Mouse (Mus musculus): ENCODE data around the gene Akap3. TPM values are rescaled to one million over a fixed set of nuclear protein-coding genes. Genes with fewer than 3 reads are reported as not detected.

The Akap3 gene
- polyA plus RNA-seq (2012; rRNA removed) (0.04 and 0.05 TPM in 2 replicates), polyA plus RNA-seq (2014; fragmentation: Nextera tagmentation; extraction: Ambion mirVana) (not detected in 2 replicates)

DNA sequence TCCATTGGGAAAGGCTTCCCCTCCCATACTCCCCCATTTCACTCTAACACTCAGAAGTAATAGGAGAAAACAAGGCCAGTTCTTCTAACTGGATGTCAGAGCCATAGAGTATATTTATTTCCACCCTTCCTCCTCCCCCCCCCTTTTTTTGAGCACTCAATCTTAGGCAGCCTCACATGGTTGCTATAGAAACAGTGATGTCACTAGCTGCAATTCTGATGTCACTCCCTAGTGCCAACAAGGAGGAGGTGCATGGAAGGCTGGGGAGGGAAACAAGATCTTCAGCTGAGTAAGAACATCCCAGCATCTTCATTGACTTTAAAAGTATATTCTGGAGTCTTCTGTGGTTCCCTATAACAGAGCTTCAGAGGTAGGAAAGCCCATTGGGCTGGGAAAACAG, at the start of gene Akap3:
Akap3 (plus strand) TSS at position 218 of the 400 bp plus-strand sequence.
- no peak for ATAC-seq (ENCODE audit: low FRiP score, low read depth)
- Histone ChIP-seq H3K4me1 (ENCODE audit: control insufficient read depth, insufficient read depth, low read length) (peaks cover 9% of the 10 kb centered on the region), H3K36me3 (ENCODE audit: control insufficient read depth, insufficient read depth, low read length) (no peaks in the 10 kb centered on the region), H3K4me2 (replicated peaks; ENCODE audit: low read depth, low read length, severe bottlenecking) (no peak within 1 kb of the TSS), H3K4me3 (replicated peaks; ENCODE audit: low read length) (no peak within 1 kb of the TSS), H3K9ac (ENCODE audit: low read depth, low read length, severe bottlenecking) (no peak within 1 kb of the TSS), H3K9me3 (ENCODE audit: control insufficient read depth, low read length) (no peaks in the 10 kb centered on the region), H3K27ac (replicated peaks; ENCODE audit: low read depth, low read length) (no peak within 1 kb of the TSS), H3K27me3 (ENCODE audit: control insufficient read depth, insufficient read depth, low read length) (no peaks in the 10 kb centered on the region)
- no peak for DNase-seq (ENCODE audit: low spot score)
- TF ChIP-seq POLR2A (IDR thresholded peaks at IDR 0.05; ENCODE audit: borderline replicate concordance, extremely low read depth, insufficient read depth, insufficient read length): no peak

DNA sequence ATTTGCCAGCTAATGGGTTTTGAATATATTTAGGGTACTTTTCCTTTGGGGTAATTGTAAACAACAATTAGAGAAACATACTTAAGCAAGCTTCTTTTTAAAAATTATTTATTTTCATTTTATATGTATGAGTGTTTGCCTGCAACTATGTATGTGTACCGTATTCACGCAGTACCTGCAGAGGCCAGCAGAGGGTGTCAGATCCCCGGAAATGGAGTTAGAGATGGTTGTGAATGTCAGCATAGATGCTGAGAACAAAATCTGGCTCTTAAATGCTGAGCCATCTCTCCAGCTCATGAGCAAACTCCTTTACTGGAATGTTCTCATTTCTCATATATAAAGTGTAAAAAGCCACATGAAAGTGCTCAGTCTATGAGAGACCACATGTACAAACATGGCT, 46.1 kb upstream of the Akap3 start:
- WGBS: 86% methylated on average over 3 of the region's 3 CpGs
- Histone ChIP-seq H3K36me3 (ENCODE audit: control insufficient read depth, insufficient read depth, low read length) (no peaks in the 10 kb centered on the region), H3K4me3 (replicated peaks; ENCODE audit: low read length) (no peak overlapping the region), H3K9me3 (ENCODE audit: control insufficient read depth, low read length) (no peaks in the 10 kb centered on the region), H3K27me3 (ENCODE audit: control insufficient read depth, insufficient read depth, low read length) (no peaks in the 10 kb centered on the region), H3K4me2 (replicated peaks; ENCODE audit: low read depth, low read length, severe bottlenecking) (no peak overlapping the region), H3K9ac (ENCODE audit: low read depth, low read length, severe bottlenecking) (no peak overlapping the region), H3K27ac (replicated peaks; ENCODE audit: low read depth, low read length) (no peak overlapping the region), H3K4me1 (ENCODE audit: control insufficient read depth, insufficient read depth, low read length) (no peaks in the 10 kb centered on the region)
- DNase-seq (ENCODE audit: low spot score) (no peak), ATAC-seq (ENCODE audit: low FRiP score, low read depth) (no peak)
- no peak for TF ChIP-seq POLR2A (IDR thresholded peaks at IDR 0.05; ENCODE audit: borderline replicate concordance, extremely low read depth, insufficient read depth, insufficient read length)

DNA sequence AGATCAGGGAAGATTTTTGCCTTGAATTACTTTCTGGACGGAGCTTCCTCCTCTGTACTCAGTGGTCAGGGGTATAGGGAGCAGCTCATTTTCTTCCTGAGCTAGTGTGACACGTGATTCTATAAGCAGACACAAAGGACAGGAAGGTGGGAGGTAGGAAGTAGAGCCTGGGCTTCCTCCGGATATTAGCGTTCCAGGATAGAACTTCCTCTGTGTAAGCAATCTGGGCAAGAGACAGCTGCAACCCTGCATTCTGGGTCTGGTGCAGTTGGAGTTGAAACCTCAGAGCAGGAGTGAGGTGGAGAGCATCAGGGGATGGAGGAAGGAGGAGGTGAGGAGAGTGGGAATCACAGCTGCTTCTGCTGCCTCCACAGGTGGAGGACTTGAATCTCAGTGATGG, 44.8 kb upstream of the Akap3 start:
- H3K4me3 ChIP-seq (replicated peaks; ENCODE audit: low read length): no peak overlapping the region
- no peak overlapping the region for H3K4me2 ChIP-seq (replicated peaks; ENCODE audit: low read depth, low read length, severe bottlenecking)
- no peak for ATAC-seq (ENCODE audit: low FRiP score, low read depth)
- no peak overlapping the region for H3K27ac ChIP-seq (replicated peaks; ENCODE audit: low read depth, low read length)
- no peaks in the 10 kb centered on the region for H3K27me3 ChIP-seq (ENCODE audit: control insufficient read depth, insufficient read depth, low read length)
- H3K36me3 ChIP-seq (ENCODE audit: control insufficient read depth, insufficient read depth, low read length): no peaks in the 10 kb centered on the region
- no peak for DNase-seq (ENCODE audit: low spot score)
- TF ChIP-seq POLR2A (IDR thresholded peaks at IDR 0.05; ENCODE audit: borderline replicate concordance, extremely low read depth, insufficient read depth, insufficient read length): no peak
- H3K4me1 ChIP-seq (ENCODE audit: control insufficient read depth, insufficient read depth, low read length): no peaks in the 10 kb centered on the region
- H3K9me3 ChIP-seq (ENCODE audit: control insufficient read depth, low read length): no peaks in the 10 kb centered on the region
- no peak overlapping the region for H3K9ac ChIP-seq (ENCODE audit: low read depth, low read length, severe bottlenecking)
- WGBS: 72% methylated on average over 4 of the region's 4 CpGs

DNA sequence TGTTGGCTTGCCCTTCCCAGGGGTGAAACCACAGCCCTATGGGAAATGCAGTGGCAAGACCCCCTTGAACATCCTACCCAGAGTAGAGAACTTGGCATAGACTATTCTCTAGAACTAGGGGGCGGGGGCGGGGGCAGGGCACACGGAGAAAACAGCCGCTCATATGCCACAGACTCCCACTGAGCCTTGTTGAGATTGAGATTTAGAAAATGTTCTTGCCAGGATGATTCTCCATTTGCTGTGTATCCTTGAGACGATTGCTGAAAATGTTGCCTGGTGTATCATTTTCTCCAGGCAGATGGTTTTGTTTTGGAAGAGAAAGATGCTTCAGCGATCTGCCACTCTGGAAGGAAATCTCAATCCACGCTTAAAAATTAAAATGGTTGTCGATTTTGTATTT, 44.3 kb upstream of the Akap3 start:
- WGBS: 79% methylated on average over 8 of the region's 8 CpGs
- no peak overlapping the region for H3K4me2 ChIP-seq (replicated peaks; ENCODE audit: low read depth, low read length, severe bottlenecking)
- no peaks in the 10 kb centered on the region for H3K36me3 ChIP-seq (ENCODE audit: control insufficient read depth, insufficient read depth, low read length)
- no peak overlapping the region for H3K9ac ChIP-seq (ENCODE audit: low read depth, low read length, severe bottlenecking)
- H3K27me3 ChIP-seq (ENCODE audit: control insufficient read depth, insufficient read depth, low read length): no peaks in the 10 kb centered on the region
- ATAC-seq (ENCODE audit: low FRiP score, low read depth) (no peak), DNase-seq (ENCODE audit: low spot score) (no peak)
- no peak for TF ChIP-seq POLR2A (IDR thresholded peaks at IDR 0.05; ENCODE audit: borderline replicate concordance, extremely low read depth, insufficient read depth, insufficient read length)
- H3K27ac ChIP-seq (replicated peaks; ENCODE audit: low read depth, low read length): no peak overlapping the region
- H3K4me3 ChIP-seq (replicated peaks; ENCODE audit: low read length): no peak overlapping the region
- H3K4me1 ChIP-seq (ENCODE audit: control insufficient read depth, insufficient read depth, low read length): no peaks in the 10 kb centered on the region
- H3K9me3 ChIP-seq (ENCODE audit: control insufficient read depth, low read length): no peaks in the 10 kb centered on the region

DNA sequence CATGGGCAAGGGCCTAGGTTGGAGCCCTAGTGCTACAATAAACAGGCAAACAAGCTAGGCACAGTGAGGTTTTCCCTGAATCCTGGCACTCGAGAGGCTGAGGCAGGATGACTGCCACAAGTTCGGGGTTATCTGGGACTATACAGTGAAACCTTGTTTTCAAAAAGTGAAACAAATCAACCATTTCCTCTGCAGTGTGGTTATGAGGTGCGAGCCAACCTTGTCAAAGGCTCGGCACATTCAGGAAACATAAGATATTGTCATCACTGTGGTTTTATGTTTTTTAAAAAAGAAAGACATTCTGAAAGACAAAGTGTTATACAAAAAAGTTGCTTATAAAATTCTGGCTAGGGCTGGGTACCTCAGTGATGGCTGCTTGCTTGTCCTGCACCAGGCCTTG, 41.4 kb upstream of the Akap3 start:
- Histone ChIP-seq H3K27ac (replicated peaks; ENCODE audit: low read depth, low read length) (no peak overlapping the region), H3K36me3 (ENCODE audit: control insufficient read depth, insufficient read depth, low read length) (no peaks in the 10 kb centered on the region), H3K9ac (ENCODE audit: low read depth, low read length, severe bottlenecking) (no peak overlapping the region), H3K4me3 (replicated peaks; ENCODE audit: low read length) (no peak overlapping the region), H3K4me2 (replicated peaks; ENCODE audit: low read depth, low read length, severe bottlenecking) (no peak overlapping the region), H3K9me3 (ENCODE audit: control insufficient read depth, low read length) (no peaks in the 10 kb centered on the region), H3K4me1 (ENCODE audit: control insufficient read depth, insufficient read depth, low read length) (no peaks in the 10 kb centered on the region), H3K27me3 (ENCODE audit: control insufficient read depth, insufficient read depth, low read length) (no peaks in the 10 kb centered on the region)
- DNase-seq (ENCODE audit: low spot score) (no peak), ATAC-seq (ENCODE audit: low FRiP score, low read depth) (no peak)
- TF ChIP-seq POLR2A (IDR thresholded peaks at IDR 0.05; ENCODE audit: borderline replicate concordance, extremely low read depth, insufficient read depth, insufficient read length): no peak
- WGBS: 83% methylated on average over 4 of the region's 4 CpGs

DNA sequence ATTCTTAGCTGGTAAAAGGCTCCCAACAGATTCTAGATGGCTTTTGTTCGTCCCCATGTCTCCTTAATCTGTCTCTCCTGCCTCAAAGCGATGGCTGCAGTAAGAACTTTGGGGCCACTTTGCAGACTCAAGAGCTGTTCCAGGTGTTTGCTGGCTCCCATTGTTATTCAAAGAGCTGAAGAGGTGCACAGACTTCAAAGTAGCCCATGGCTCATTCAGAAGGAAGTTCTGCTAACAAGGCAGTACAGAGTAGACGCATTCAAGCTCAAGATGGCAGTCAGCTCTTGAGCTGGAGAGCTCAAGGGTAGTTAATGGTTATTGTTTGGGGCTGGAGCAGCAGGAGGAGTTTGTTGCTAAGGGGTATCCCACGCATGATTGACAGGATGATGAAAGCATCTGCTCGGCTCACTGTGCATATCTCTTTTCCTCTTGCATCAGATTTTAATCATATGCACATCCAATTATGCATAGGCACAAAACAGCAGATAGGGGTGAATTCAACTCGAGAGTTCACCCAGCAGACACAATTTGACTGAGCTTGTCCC, 37.6 kb upstream of the Akap3 start:
- WGBS: 82% methylated on average over 6 of the region's 6 CpGs
- H3K4me3 ChIP-seq (replicated peaks; ENCODE audit: low read length): no peak overlapping the region
- H3K4me1 ChIP-seq (ENCODE audit: control insufficient read depth, insufficient read depth, low read length): no peaks in the 10 kb centered on the region
- TF ChIP-seq POLR2A (IDR thresholded peaks at IDR 0.05; ENCODE audit: borderline replicate concordance, extremely low read depth, insufficient read depth, insufficient read length): no peak
- no peak overlapping the region for H3K4me2 ChIP-seq (replicated peaks; ENCODE audit: low read depth, low read length, severe bottlenecking)
- no peak overlapping the region for H3K9ac ChIP-seq (ENCODE audit: low read depth, low read length, severe bottlenecking)
- DNase-seq (ENCODE audit: low spot score) (no peak), ATAC-seq (ENCODE audit: low FRiP score, low read depth) (no peak)
- H3K36me3 ChIP-seq (ENCODE audit: control insufficient read depth, insufficient read depth, low read length): peaks cover 14% of the 10 kb centered on the region
- no peaks in the 10 kb centered on the region for H3K9me3 ChIP-seq (ENCODE audit: control insufficient read depth, low read length)
- H3K27ac ChIP-seq (replicated peaks; ENCODE audit: low read depth, low read length): no peak overlapping the region
- H3K27me3 ChIP-seq (ENCODE audit: control insufficient read depth, insufficient read depth, low read length): no peaks in the 10 kb centered on the region
